Mouse (Mus musculus): Measurements from ENCODE around the gene Mpped2. TPM values are rescaled to one million over a fixed set of nuclear protein-coding genes. Genes with fewer than 3 reads are reported as not detected.

The Mpped2 gene
- polyA plus RNA-seq, 1 experiment from 2014 or later, result 165 TPM

DNA sequence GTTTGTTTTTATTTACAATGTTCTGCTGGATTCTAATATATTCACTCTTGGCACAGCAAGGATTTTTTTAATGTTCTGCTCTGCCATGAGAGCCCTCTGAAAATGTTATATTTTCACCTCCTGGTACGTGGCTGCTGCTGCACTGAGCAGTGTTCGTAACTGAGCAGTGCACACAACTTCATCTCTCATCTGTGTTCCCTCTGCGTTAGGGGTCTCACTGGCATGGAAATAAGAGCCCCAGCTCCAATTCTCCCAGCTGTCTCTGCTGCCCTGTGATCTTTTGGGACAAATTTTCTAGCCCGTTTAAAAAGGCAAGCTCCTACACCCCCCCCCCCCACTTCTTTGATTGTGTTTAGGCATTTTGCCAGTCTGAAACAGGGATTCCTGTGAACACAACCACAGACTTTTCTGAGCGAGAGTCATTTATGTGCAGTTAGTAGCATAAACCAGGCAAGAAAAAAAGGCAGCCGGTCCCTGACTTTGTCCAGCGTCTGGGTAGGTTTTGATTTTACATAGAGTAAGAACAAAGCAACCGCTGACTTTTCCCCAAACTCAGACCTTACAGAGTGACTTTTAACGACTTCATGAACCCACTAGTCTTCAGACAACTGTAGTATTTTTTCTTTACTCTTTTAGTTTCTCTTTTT is 9.8 kb upstream of the Mpped2 start:
- Histone ChIP-seq H3K9ac (no peak overlapping the region), H3K4me2 (peak overlapping the region; percentile 21; the same call in 1 of the 2 replicates), H3K27me3 (no peaks in the 10 kb centered on the region), H3K27ac (peak overlapping the region; percentile 70), H3K36me3 (replicated peaks) (no peaks in the 10 kb centered on the region), H3K9me3 (no peaks in the 10 kb centered on the region), H3K4me1 (peaks cover 7% of the 10 kb centered on the region), H3K4me3 (replicated peaks) (no peak overlapping the region)
- 29% methylated on average over 9 of the region's 9 CpGs for WGBS
- ATAC-seq (ENCODE audit: low FRiP score), result peak; percentile 75; the same call in 1 of the 2 replicates

GRCm38 (mm10) chr2:106683832-106684231 is 9.2 kb upstream of the Mpped2 start:
- H3K27me3 ChIP-seq, result no peaks in the 10 kb centered on the region
- H3K4me3 ChIP-seq (replicated peaks), result no peak overlapping the region
- no peaks in the 10 kb centered on the region for H3K9me3 ChIP-seq
- WGBS, result 45% methylated on average over 4 of the region's 4 CpGs
- H3K4me1 ChIP-seq, result peaks cover 7% of the 10 kb centered on the region
- ATAC-seq (ENCODE audit: low FRiP score), result peak; percentile 69
- H3K27ac ChIP-seq, result peak overlapping the region; percentile 70
- no peak overlapping the region for H3K9ac ChIP-seq
- H3K36me3 ChIP-seq (replicated peaks), result no peaks in the 10 kb centered on the region
- no peak overlapping the region for H3K4me2 ChIP-seq

DNA sequence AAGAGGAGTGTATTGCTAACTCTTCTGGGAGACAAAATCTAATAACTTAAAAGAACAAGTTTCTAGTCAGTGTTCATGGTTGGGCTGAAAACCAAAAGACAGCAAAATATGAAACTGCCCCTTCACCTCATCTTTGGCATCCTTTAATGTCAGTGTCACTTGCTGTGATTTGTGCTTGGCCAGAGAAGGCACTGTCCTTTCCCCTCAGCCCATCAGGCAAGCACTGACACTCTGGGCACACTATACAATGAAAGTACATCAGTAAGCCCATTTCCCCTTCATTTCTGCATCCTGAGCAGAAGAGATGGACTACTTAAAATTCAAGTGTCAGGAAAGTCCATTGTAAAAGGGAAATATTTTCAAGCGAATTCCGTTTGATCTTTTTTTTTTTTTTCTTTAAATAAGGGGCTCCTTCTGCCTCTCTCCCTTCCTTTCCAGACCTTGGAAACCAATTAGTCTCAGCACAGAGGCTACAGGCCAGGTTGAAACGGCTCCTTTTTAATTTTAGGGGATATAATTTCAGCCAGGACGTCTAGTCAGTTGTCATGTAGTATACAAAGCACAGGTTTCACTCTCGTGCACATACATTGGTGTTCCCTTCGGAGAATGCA is 1.2 kb upstream of the Mpped2 start:
- H3K9ac ChIP-seq, result no peak overlapping the region
- ATAC-seq (ENCODE audit: low FRiP score), result no peak
- H3K4me3 ChIP-seq (replicated peaks), result no peak overlapping the region
- H3K4me1 ChIP-seq, result peaks cover 30% of the 10 kb centered on the region
- H3K36me3 ChIP-seq (replicated peaks), result no peaks in the 10 kb centered on the region
- under 1% methylated on average over 6 of the region's 6 CpGs for WGBS
- H3K27ac ChIP-seq, result peak overlapping the region; percentile 69
- peak overlapping the region; percentile 94 for H3K4me2 ChIP-seq
- H3K27me3 ChIP-seq, result no peaks in the 10 kb centered on the region
- H3K9me3 ChIP-seq, result no peaks in the 10 kb centered on the region

- Histone ChIP-seq H3K27me3 (no peaks in the 10 kb centered on the region), H3K4me3 (replicated peaks) (peak overlapping the region; percentile 88), H3K27ac (peak overlapping the region; percentile 100), H3K9me3 (no peaks in the 10 kb centered on the region), H3K9ac (no peak overlapping the region; the same call in 1 of the 2 replicates), H3K36me3 (replicated peaks) (no peaks in the 10 kb centered on the region), H3K4me2 (peak overlapping the region; percentile 94), H3K4me1 (peaks cover 34% of the 10 kb centered on the region)
- ATAC-seq (ENCODE audit: low FRiP score), result no peak
- under 1% methylated on average over 14 of the region's 14 CpGs for WGBS
Measured at GRCm38 (mm10) chr2:106692405-106692782, 675 bp upstream of the Mpped2 start.

DNA sequence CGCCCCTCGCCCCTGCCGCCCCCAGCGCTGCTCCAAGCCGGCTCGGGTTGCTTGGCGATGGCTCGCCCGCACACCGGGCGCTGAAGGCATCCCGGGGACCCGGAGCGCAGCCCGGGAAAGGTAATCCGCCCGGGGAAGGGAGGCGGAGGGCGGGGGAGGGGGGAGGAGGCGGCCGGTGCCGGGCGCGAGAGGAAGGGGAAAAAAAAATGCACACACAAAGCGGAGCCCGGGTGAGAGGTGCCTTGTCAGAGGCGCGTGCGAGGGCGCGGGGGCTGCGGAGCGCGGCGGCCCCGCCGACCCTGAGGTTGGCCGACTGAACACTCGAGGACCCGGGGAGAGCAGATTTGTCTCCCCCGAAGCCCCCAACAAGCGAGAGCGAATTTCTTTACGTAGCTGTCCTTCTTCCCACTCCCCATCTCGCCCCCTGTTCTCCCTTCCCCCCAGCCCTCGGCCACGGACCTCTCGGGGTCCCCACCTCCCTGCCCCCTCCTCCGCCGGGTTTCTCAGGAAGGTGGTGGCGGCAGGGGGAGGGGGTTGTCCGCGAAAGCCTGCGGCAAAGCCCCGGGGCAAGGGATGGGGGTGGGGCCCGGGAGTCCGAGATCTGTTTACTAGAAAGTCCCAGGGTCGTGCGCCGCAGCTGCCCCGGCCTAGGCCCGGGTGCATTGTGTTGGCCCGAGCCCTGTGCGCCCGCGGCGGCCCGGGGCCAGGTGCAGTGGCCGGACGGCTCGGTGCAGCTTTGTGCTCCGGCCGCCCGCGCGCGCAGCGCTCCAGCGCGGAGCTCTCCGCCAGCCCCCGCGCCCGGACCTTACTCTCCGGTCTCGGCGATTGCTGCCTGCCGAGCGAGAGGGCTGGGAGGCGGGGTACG is 865 bp downstream of the Mpped2 start:
- WGBS, result under 1% methylated on average over 59 of the region's 91 CpGs
- H3K27ac ChIP-seq, result peak overlapping the region; percentile 100
- H3K27me3 ChIP-seq, result no peaks in the 10 kb centered on the region
- peak overlapping the region; percentile 99 for H3K9ac ChIP-seq
- peak; percentile 72 for ATAC-seq (ENCODE audit: low FRiP score)
- peak overlapping the region; percentile 88 for H3K4me3 ChIP-seq (replicated peaks)
- no peaks in the 10 kb centered on the region for H3K9me3 ChIP-seq
- no peaks in the 10 kb centered on the region for H3K36me3 ChIP-seq (replicated peaks)
- H3K4me1 ChIP-seq, result peaks cover 39% of the 10 kb centered on the region
- H3K4me2 ChIP-seq, result peak overlapping the region; percentile 94

- WGBS, result under 1% methylated on average over 10 of the region's 10 CpGs
- Histone ChIP-seq H3K9ac (peak overlapping the region; percentile 99), H3K4me2 (peak overlapping the region; percentile 94), H3K4me3 (replicated peaks) (peak overlapping the region; percentile 88), H3K9me3 (no peaks in the 10 kb centered on the region), H3K27ac (peak overlapping the region; percentile 100), H3K27me3 (no peaks in the 10 kb centered on the region), H3K4me1 (peaks cover 40% of the 10 kb centered on the region), H3K36me3 (replicated peaks) (0 out of 2 replicates have a peak, but pooled peaks cover under 1% of the 10 kb centered on the region)
- no peak for ATAC-seq (ENCODE audit: low FRiP score)
Measured at GRCm38 (mm10) chr2:106694567-106694885, 1.5 kb downstream of the Mpped2 start.

DNA sequence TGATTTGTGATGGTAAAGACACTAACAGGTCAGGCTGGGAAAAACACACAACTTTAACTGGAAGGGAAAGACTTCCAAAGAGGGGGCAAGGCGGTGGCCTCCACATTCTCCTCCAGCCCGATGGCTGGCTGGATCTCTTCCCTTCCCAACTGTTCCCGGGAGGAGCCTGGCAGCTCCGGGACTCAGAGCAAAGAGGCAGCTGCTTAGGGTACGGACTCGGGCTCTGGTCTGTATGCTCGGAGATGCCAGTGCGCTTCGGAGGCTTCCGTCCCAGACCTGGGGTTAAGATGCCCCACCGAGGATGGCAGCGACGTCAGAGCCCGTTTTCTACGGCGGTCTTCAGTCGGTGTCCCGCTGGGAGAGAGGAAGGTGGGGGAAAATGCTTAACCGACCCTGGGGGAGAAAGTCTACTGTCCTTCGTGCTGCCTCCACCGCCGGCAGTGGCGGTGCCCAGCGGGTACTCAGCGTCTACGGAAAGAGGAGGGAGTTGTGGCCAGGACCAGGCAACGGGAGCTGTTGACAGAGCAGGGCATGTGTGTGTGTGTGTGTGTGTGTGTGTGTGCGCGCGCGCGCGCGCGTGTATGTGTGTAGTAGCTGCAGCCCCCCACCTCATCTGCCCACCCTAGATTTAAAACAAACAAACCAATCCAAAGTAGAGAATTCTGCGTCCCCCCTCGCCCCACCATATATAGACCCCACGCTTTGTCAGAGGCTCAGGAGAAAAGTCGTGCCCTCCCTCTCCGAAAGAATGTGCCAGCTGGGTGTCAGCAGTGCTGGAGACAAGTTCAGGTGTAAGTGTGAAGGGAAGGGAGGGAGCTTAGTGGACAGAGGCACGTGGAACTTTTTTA is 2.0 kb downstream of the Mpped2 start:
- ATAC-seq (ENCODE audit: low FRiP score), result peak; percentile 31; the same call in 1 of the 2 replicates
- peak overlapping the region; percentile 99 for H3K9ac ChIP-seq
- WGBS, result 1% methylated on average over 41 of the region's 41 CpGs
- peak overlapping the region; percentile 100 for H3K27ac ChIP-seq
- peak overlapping the region; percentile 88 for H3K4me3 ChIP-seq (replicated peaks)
- no peaks in the 10 kb centered on the region for H3K9me3 ChIP-seq
- no peaks in the 10 kb centered on the region for H3K27me3 ChIP-seq
- peaks cover 6% of the 10 kb centered on the region; the same call in 1 of the 2 replicates for H3K36me3 ChIP-seq (replicated peaks)
- H3K4me2 ChIP-seq, result peak overlapping the region; percentile 94
- H3K4me1 ChIP-seq, result peaks cover 45% of the 10 kb centered on the region

- under 1% methylated on average over 13 of the region's 13 CpGs for WGBS
- Histone ChIP-seq H3K9me3 (no peaks in the 10 kb centered on the region), H3K27ac (peak overlapping the region; percentile 100), H3K9ac (peak overlapping the region; percentile 99), H3K4me1 (peaks cover 48% of the 10 kb centered on the region), H3K36me3 (replicated peaks) (peaks cover 10% of the 10 kb centered on the region), H3K4me3 (replicated peaks) (peak overlapping the region; percentile 88), H3K4me2 (peak overlapping the region; percentile 94), H3K27me3 (no peaks in the 10 kb centered on the region)
- no peak for ATAC-seq (ENCODE audit: low FRiP score)
Measured at GRCm38 (mm10) chr2:106695734-106696022, 2.6 kb downstream of the Mpped2 start.

DNA sequence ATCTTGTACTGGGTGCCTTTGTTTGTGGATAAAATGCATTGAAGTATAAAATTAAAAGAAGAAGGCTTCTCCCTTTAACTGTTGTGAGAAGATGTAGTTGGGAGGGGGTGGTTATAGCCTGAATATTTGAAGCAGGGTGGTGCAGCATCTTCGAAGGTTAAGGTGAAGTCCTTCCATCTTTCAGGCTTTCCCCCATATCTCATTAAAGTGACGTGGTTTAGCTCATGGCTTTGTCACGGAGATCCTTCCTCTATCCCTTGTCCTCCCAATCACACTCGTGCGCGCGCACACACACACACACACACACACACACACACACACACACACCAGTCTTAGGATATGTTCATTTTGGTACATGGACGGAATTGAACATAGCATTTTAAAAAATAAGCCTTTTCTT is 3.3 kb downstream of the Mpped2 start:
- Histone ChIP-seq H3K4me3 (replicated peaks) (peak overlapping the region; percentile 88), H3K9ac (peak overlapping the region; percentile 99), H3K27me3 (no peaks in the 10 kb centered on the region), H3K27ac (no peak overlapping the region; the same call in 1 of the 2 replicates), H3K4me2 (peak overlapping the region; percentile 94), H3K36me3 (replicated peaks) (peaks cover 16% of the 10 kb centered on the region), H3K4me1 (peaks cover 48% of the 10 kb centered on the region), H3K9me3 (no peaks in the 10 kb centered on the region)
- ATAC-seq (ENCODE audit: low FRiP score), result no peak
- 53% methylated on average over 8 of the region's 8 CpGs for WGBS

DNA sequence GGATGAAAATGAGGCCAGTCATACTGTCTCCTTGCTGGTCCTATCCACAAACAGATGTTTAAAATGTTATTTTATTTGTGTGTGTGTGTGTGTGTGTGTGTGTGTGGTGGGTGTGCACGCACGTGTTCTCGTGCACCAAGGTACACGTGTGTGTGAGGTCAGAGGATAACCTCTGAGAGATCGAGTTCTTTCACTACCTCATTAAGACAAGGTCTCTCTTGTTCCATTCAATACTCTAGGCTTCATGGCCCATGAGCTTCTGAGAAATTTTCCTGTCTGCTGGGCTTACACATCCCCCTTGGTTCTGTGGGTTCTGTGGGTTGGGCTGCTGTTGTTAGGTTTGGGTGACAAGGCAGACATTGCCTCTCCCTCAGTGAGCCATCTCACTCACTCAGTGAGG is 12.6 kb downstream of the Mpped2 start:
- no peak for ATAC-seq (ENCODE audit: low FRiP score)
- H3K4me2 ChIP-seq, result no peak overlapping the region
- H3K4me3 ChIP-seq (replicated peaks), result no peak overlapping the region
- H3K9ac ChIP-seq, result no peak overlapping the region
- H3K36me3 ChIP-seq (replicated peaks), result peaks cover 34% of the 10 kb centered on the region
- no peaks in the 10 kb centered on the region for H3K9me3 ChIP-seq
- peaks cover 25% of the 10 kb centered on the region for H3K4me1 ChIP-seq
- H3K27ac ChIP-seq, result no peak overlapping the region
- H3K27me3 ChIP-seq, result no peaks in the 10 kb centered on the region
- WGBS, result 77% methylated on average over 5 of the region's 5 CpGs

GRCm38 (mm10) chr2:106707136-106707535 is 14.1 kb downstream of the Mpped2 start:
- Histone ChIP-seq H3K4me3 (replicated peaks) (no peak overlapping the region), H3K27me3 (no peaks in the 10 kb centered on the region), H3K9ac (no peak overlapping the region), H3K9me3 (no peaks in the 10 kb centered on the region), H3K36me3 (replicated peaks) (peaks cover 25% of the 10 kb centered on the region), H3K27ac (no peak overlapping the region), H3K4me1 (peaks cover 38% of the 10 kb centered on the region), H3K4me2 (no peak overlapping the region)
- 73% methylated on average over 2 of the region's 2 CpGs for WGBS
- ATAC-seq (ENCODE audit: low FRiP score), result no peak
